Mouse (Mus musculus): ENCODE measurements at regions not wholly inside any gene's neighbourhood (a gene's known extent, or its start where the extent isn't known, plus 50 kb on each side); places are given as distances from the start of the nearest gene placed in this dataset.

- DNase-seq (ENCODE audit: low spot score): peak; percentile 57
Measured at GRCm38 (mm10) chr2:172773176-172773575, 166.9 kb downstream of the Bmp7 start.

GRCm38 (mm10) chr2:172776485-172776884, 163.6 kb downstream of the Bmp7 start:
- DNase-seq (ENCODE audit: low spot score): no peak

- DNase-seq (ENCODE audit: low spot score): no peak
Measured at GRCm38 (mm10) chr2:172777774-172778173, 162.3 kb downstream of the Bmp7 start.

GRCm38 (mm10) chr2:172779096-172779495, 161.0 kb downstream of the Bmp7 start:
- no peak for DNase-seq (ENCODE audit: low spot score)

- no peak for DNase-seq (ENCODE audit: low spot score)
Measured at GRCm38 (mm10) chr2:172782686-172783085, 157.4 kb downstream of the Bmp7 start.

- DNase-seq (ENCODE audit: low spot score): no peak
Measured at GRCm38 (mm10) chr2:172786297-172786696, 153.8 kb downstream of the Bmp7 start.

GRCm38 (mm10) chr2:172787203-172787944, 152.7 kb downstream of the Bmp7 start:
- no peak for DNase-seq (ENCODE audit: low spot score)

GRCm38 (mm10) chr2:172789260-172789659, 150.9 kb downstream of the Bmp7 start:
- no peak for DNase-seq (ENCODE audit: low spot score)

GRCm38 (mm10) chr2:172792555-172792954, 147.6 kb downstream of the Bmp7 start:
- DNase-seq (ENCODE audit: low spot score): no peak

- DNase-seq (ENCODE audit: low spot score): no peak
Measured at GRCm38 (mm10) chr2:172793991-172794390, 146.1 kb downstream of the Bmp7 start.

- no peak for DNase-seq (ENCODE audit: low spot score)
Measured at GRCm38 (mm10) chr2:172794771-172795170, 145.3 kb downstream of the Bmp7 start.

GRCm38 (mm10) chr2:172796104-172796503, 144.0 kb downstream of the Bmp7 start:
- no peak for DNase-seq (ENCODE audit: low spot score)

- no peak for DNase-seq (ENCODE audit: low spot score)
Measured at GRCm38 (mm10) chr2:172796955-172797354, 143.2 kb downstream of the Bmp7 start.

- no peak for DNase-seq (ENCODE audit: low spot score)
Measured at GRCm38 (mm10) chr2:172799951-172800350, 140.2 kb downstream of the Bmp7 start.

GRCm38 (mm10) chr2:172800801-172801200, 139.3 kb downstream of the Bmp7 start:
- DNase-seq (ENCODE audit: low spot score): no peak

- DNase-seq (ENCODE audit: low spot score): no peak
Measured at GRCm38 (mm10) chr2:172801804-172802203, 138.3 kb downstream of the Bmp7 start.

- DNase-seq (ENCODE audit: low spot score): no peak
Measured at GRCm38 (mm10) chr2:172807446-172807845, 132.7 kb downstream of the Bmp7 start.

GRCm38 (mm10) chr2:172809306-172809705, 130.8 kb downstream of the Bmp7 start:
- no peak for DNase-seq (ENCODE audit: low spot score)

GRCm38 (mm10) chr2:172813319-172813718, 126.8 kb downstream of the Bmp7 start:
- no peak for DNase-seq (ENCODE audit: low spot score)

- DNase-seq (ENCODE audit: low spot score): no peak
Measured at GRCm38 (mm10) chr2:172813906-172814305, 126.2 kb downstream of the Bmp7 start.

GRCm38 (mm10) chr2:172815146-172815545, 125.0 kb downstream of the Bmp7 start:
- no peak for DNase-seq (ENCODE audit: low spot score)

- DNase-seq (ENCODE audit: low spot score): no peak
Measured at GRCm38 (mm10) chr2:172817058-172817745, 122.9 kb downstream of the Bmp7 start.

Measured in urinary bladder, adult 2 months (tissue).